Mouse (Mus musculus) CH12.LX (cell line): ENCODE measurements around the gene Rpl41.

ENCODE experiments used
- CTCF ChIP-seq, 2 experiments: IDR thresholded peaks in 1 of 2; conservative IDR thresholded peaks in 1 of 2; 2 replicates each; pipeline ENCODE4 v1.5.1; 2011 to 2012; ENCODE audit warnings: low read depth in 2 of 2, low read length in 2 of 2, improper control_type of control experiment in 1 of 2, inconsistent platforms in 1 of 2, mild to moderate bottlenecking in 1 of 2, moderate library complexity in 1 of 2
- E2F4 ChIP-seq: IDR thresholded peaks from 2 replicates; pipeline ENCODE4 v1.6.1; 2011; ENCODE audit warnings: low read depth, low read length, improper control_type of control experiment; ENCODE audit not compliant: insufficient replicate concordance
- ELF1 ChIP-seq: IDR thresholded peaks from 2 replicates; pipeline ENCODE4 v1.6.1; 2014; ENCODE audit warnings: low read depth, mild to moderate bottlenecking, inconsistent platforms, low read length, improper control_type of control experiment
- EP300 ChIP-seq: IDR thresholded peaks from 2 replicates; pipeline ENCODE4 v1.6.1; 2011; ENCODE audit warnings: low read length, improper control_type of control experiment
- HCFC1 ChIP-seq: IDR thresholded peaks from 2 replicates; pipeline ENCODE4 v1.6.1; 2012; ENCODE audit warnings: low read depth, mild to moderate bottlenecking, inconsistent platforms, low read length, improper control_type of control experiment
- POLR2A ChIP-seq: IDR thresholded peaks from 2 replicates; pipeline ENCODE4 v1.6.1; 2011; ENCODE audit warnings: low read depth, mild to moderate bottlenecking, improper control_type of control experiment, low read length
- POLR2AphosphoS2 ChIP-seq: IDR thresholded peaks from 2 replicates; pipeline ENCODE4 v1.6.1; 2011; ENCODE audit warnings: low read depth, low read length, improper control_type of control experiment
- TCF12 ChIP-seq: IDR thresholded peaks from 2 replicates; pipeline ENCODE4 v1.6.1; 2014; ENCODE audit warnings: low read depth, mild to moderate bottlenecking, inconsistent platforms, low read length, improper control_type of control experiment
- USF1 ChIP-seq: IDR thresholded peaks from 2 replicates; pipeline ENCODE4 v1.6.1; 2014; ENCODE audit warnings: low read depth, mild to moderate bottlenecking, inconsistent platforms, low read length, improper control_type of control experiment
- USF2 ChIP-seq: conservative IDR thresholded peaks from 2 replicates; pipeline ENCODE4 v1.6.1; 2011; ENCODE audit warnings: low read depth, low read length, improper control_type of control experiment

DNA sequence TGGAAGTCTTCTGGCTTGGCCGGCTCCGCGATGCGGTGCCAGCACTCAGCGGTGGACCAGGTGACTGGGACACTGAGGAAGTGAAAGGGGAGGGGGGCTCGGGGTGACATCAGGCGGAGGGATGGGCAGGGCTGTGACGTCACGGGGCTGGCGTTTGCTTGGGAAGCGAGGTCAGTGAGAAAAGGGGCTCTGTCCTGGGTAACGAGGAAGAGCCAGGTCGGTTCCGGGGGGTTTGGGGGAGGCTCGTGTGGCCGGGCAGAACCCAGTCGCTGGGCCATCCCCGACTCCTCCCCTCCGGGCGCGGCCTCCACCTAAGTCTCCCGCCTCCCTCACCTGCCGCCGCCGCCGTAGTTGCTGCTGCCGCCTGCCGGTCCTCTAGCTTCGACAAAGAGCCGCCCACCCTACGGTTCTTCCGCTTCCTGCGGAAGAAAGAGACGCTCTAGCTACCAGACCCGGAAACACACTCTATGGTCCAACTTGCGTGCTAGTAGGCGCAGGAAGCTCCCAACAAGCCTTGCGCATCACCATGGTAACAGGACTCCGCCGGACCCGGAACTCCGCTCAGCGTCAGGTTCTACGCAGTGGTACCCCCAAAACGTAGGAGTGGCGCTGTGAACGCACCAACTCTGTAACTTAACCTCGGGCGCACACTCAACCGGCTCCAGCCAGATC lies 1.6 kb downstream of the Rpl41 start, which contains the start of gene Zc3h10:
- TF ChIP-seq POLR2AphosphoS2 (peak; percentile 100), E2F4 (no peak; the same call in 1 of the 2 replicates), POLR2A (peak; percentile 95), USF1 (peak; percentile 44), USF2 (no peak; the same call in 1 of the 2 replicates), EP300 (0 out of 2 replicates have a peak, but pooled peaks have one; percentile 45), ELF1 (peak; percentile 99), CTCF (conservative IDR thresholded peaks at IDR 0.05 in 1 of 2, IDR thresholded peaks at IDR 0.05 in 1 of 2; ENCODE audit: low read depth in 2 of 2, low read length in 2 of 2) (peak in 1 of 2 experiments; percentile 45; a peak in 2 of 4 replicates), TCF12 (peak; percentile 66; the same call in 1 of the 2 replicates), HCFC1 (peak; percentile 95)
